In the genomic region with DNA sequence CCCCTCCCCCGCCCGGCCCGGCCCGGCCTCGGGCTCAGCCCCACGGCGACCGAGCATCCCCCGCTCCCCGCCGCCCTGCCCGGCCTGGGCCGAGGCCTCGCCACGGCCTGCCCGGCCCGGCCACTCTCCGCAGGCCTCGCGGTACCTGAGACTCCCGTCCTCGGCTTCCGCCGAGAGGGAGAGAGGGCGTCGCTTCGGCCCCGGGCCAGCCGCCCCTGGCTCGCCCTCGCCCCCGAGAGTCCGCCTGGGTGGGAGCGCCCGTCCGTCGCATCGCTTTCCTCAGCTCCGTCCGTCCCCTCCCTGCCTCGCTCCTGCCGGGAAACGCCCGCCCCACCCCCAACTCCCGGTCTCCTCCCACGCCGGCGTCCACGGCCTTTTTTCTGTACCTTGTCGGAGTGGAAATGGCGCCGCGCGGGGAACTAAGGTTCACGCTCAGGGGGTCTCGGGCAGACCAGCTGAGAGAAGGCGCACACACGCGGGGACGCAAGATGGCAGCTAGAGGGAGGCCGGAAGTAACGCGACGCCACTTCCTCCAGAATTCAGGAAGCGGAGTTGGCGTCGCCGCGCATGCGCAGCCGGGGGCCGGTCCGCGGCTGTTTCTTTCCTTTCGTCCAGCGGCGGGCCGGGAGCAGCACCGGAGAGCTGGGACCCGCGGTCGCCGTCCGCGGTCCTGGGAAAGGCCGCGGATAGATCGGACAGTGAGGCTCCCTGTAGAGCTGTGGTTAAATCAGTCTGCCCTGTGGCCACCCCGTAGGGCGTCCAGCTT, we compare ENCODE assay signal across 8 mouse cellular contexts. TPM values are rescaled to one million over a fixed set of nuclear protein-coding genes. Genes with fewer than 3 reads are reported as not detected.
DNase-seq lines count a peak whose midpoint lies in the region; ATAC-seq lines count a peak whose summit lies in the region.

A gene (minus strand): TSS at position 527 of the 766 bp plus-strand sequence.

- peak within 1 kb of the TSS; percentile 87 for H3K4me3 ChIP-seq in hindbrain, embryonic 16.5 days (ENCODE audit: low read length)
- peak within 1 kb of the TSS; percentile 69 for H3K4me3 ChIP-seq in macrophage (ENCODE audit: inconsistent target)

- peaks cover 14% of the 10 kb centered on the region for H3K36me3 ChIP-seq in hindbrain, embryonic 16.5 days (ENCODE audit: control insufficient read depth, insufficient read depth, low read length)
- peaks cover 19% of the 10 kb centered on the region; the same call in 1 of the 2 replicates for H3K36me3 ChIP-seq in macrophage (ENCODE audit: inconsistent target)

- no peaks in the 10 kb centered on the region for H3K9me3 ChIP-seq in hindbrain, embryonic 16.5 days (ENCODE audit: control insufficient read depth, low read length)

- H3K4me1 ChIP-seq in hindbrain, embryonic 16.5 days (ENCODE audit: control insufficient read depth, insufficient read depth, low read depth, low read length), result peaks cover 19% of the 10 kb centered on the region

- peak within 1 kb of the TSS; percentile 92 for H3K9ac ChIP-seq in hindbrain, embryonic 16.5 days (ENCODE audit: low read depth, low read length)

- H3K79me2 ChIP-seq in macrophage (ENCODE audit: inconsistent target), result peaks cover 49% of the 10 kb centered on the region

- WGBS in hindbrain, embryonic 16.5 days, result under 1% methylated on average over 79 of the region's 90 CpGs
- WGBS in macrophage (ENCODE audit: missing documents), result under 1% methylated on average over 85 of the region's 90 CpGs

- no peaks in the 10 kb centered on the region for H3K27me3 ChIP-seq in hindbrain, embryonic 16.5 days (replicated peaks; ENCODE audit: control insufficient read depth, insufficient read depth, low read length)

- H3K4me2 ChIP-seq in hindbrain, embryonic 16.5 days (ENCODE audit: low read length), result peak within 1 kb of the TSS; percentile 91

- DNase-seq in WW6 (ENCODE audit: low read depth, low spot score), result peak; percentile 75
- peak; percentile 89 to 93 for DNase-seq in cerebellum, postnatal 4 days (ENCODE audit: low spot score in 2 of 2)
- DNase-seq in gastrocnemius, adult 18-20 months (ENCODE audit: low spot score), result peak; percentile 91
- DNase-seq in left cerebral cortex, adult 18-20 months (ENCODE audit: low spot score in 2 of 2), result peak; percentile 93 to 95
- peak; percentile 95 for DNase-seq in right cerebral cortex, adult 18-20 months
- DNase-seq in urinary bladder, postnatal 10 days (ENCODE audit: low spot score), result peak; percentile 73

- peak within 1 kb of the TSS; percentile 86 for H3K27ac ChIP-seq in hindbrain, embryonic 16.5 days (ENCODE audit: low read depth, low read length)
- H3K27ac ChIP-seq in macrophage, result peak within 1 kb of the TSS; percentile 51

- ATAC-seq in hindbrain, embryonic 16.5 days, result peak; percentile 96

RNA-seq across cellular contexts. Expression of the gene that starts here (rescaled TPM):
- total RNA-seq in gastrocnemius, adult 18-20 months (2021), result 100 to 1,000 TPM; 227 to 231 TPM
- 428 and 449 TPM in 2 replicates for polyA plus RNA-seq in hindbrain, embryonic 16.5 days (2015; fragmentation: Nextera tagmentation; extraction: Ambion mirVana)
- total RNA-seq in left cerebral cortex, adult 18-20 months (2021), result 100 to 1,000 TPM; 171 to 175 TPM
- total RNA-seq in macrophage (2018; cell fraction: chromatin; rRNA removed), result 100 to 1,000 TPM in 1 of 26 experiments, 10 to 100 TPM in 25; 26.7 to 120 (median 61.4) TPM
- 100 to 1,000 TPM; 302 to 427 (median 356) TPM for total RNA-seq in macrophage (2018; cell fraction: cytosol; rRNA removed)
- 100 to 1,000 TPM in 17 of 26 experiments, 10 to 100 TPM in 9; 53.7 to 207 (median 110) TPM for total RNA-seq in macrophage (2018; cell fraction: nucleus; rRNA removed)
- 403 to 596 TPM (median 502 TPM) in 3 replicates for polyA plus RNA-seq in macrophage (2018)

Comparison
In these comparisons a context has a peak if more than half of its experiments do, and no peak if none do; other contexts are left out.
1. Peak in every context shown above with its lines: DNase-seq, ATAC-seq, H3K4me3 ChIP-seq and H3K27ac ChIP-seq.